Mouse (Mus musculus) sigmoid colon, adult 10 weeks (tissue): Measurements from ENCODE around the gene Gm11239. TPM values are rescaled to one million over a fixed set of nuclear protein-coding genes. Genes with fewer than 3 reads are reported as not detected.

Experiments used
- polyA plus RNA-seq: library from polyadenylated mRNA; stranded (reverse); fragments of 350-450 nt; fragmentation: Illumina TruSeq; extraction: RNeasy Lipid Tissue Mini Kit (QIAGEN cat#74804); gene quantifications from one replicate; pipeline ENCODE4 v1.2.3, GENCODE M21; 2014; ENCODE audit warnings: low read depth, low replicate concordance

Gene Gm11239
- polyA plus RNA-seq = not detected

GRCm38 (mm10) chr4:73668054-73668453 is at the start of gene Gm11239:
TSS of gene Gm11239 (plus strand) at chr4:73668354.

GRCm38 (mm10) chr4:73622684-73623083 is 45.5 kb upstream of the Gm11239 start, which contains the start of gene Gm11237:
TSS of gene Gm11237 (plus strand) at chr4:73622984.

DNA sequence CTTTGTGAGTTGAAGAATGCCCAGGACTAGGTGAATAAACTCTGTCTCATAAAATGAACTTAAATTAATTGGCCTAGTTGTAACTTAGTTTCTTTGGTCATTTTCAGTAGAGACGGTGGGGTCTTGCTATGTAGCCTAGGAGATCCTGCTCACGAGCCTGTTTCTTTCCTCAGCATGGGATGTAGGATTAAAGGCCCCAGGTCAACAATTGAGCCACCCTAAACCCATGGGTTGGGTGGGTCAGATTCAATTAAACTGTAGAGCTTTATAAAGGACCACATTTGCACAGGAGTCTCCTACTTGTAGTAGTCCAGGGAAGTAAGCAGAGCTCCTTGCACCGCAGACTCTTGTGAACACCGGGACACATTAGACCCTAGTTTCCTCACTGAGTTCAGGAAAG is 30.3 kb upstream of the Gm11239 start, which contains the start of gene Gm11236:
Gm11236 (plus strand) TSS at position 301 of the 400 bp plus-strand sequence.

DNA sequence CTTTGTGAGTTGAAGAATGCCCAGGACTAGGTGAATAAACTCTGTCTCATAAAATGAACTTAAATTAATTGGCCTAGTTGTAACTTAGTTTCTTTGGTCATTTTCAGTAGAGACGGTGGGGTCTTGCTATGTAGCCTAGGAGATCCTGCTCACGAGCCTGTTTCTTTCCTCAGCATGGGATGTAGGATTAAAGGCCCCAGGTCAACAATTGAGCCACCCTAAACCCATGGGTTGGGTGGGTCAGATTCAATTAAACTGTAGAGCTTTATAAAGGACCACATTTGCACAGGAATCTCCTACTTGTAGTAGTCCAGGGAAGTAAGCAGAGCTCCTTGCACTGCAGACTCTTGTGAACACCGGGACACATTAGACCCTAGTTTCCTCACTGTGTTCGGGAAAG is 15.1 kb downstream of the Gm11239 start, which contains the start of gene Gm428:
Gm428 (plus strand) TSS at position 301 of the 400 bp plus-strand sequence.

Other genes starting within 250 kb of the Gm11239 start
- not detected for gene Gm11238, start 60.5 kb upstream of the Gm11239 start, polyA plus RNA-seq
- gene Gm11237, start 45.4 kb upstream of the Gm11239 start, polyA plus RNA-seq = not detected
- gene Gm11236, start 30.2 kb upstream of the Gm11239 start, polyA plus RNA-seq = not detected
- gene Gm428, start 15.2 kb downstream of the Gm11239 start, polyA plus RNA-seq = not detected
- 202 TPM for gene Rasef, start 122.6 kb downstream of the Gm11239 start, polyA plus RNA-seq
- gene Gm11758, start 207.9 kb downstream of the Gm11239 start, polyA plus RNA-seq = not detected
- gene Gm11757, start 222.8 kb downstream of the Gm11239 start, polyA plus RNA-seq = not detected
- not detected for gene Gm13871, start 237.6 kb downstream of the Gm11239 start, polyA plus RNA-seq